Mouse (Mus musculus): Measurements from ENCODE around the gene Ift172.

Gene Ift172

GRCm38 (mm10) chr5:31257616-31258015 is 33.3 kb downstream of the Ift172 start:
- in situ Hi-C loops (cut with MboI; ENCODE audit: low sequenced_read_pairs): no loop called here

- in situ Hi-C loops (cut with MboI; ENCODE audit: low sequenced_read_pairs): no loop called here
These were observed 34.9 kb downstream of the Ift172 start for GRCm38 (mm10) chr5:31255971-31256370.

- in situ Hi-C loops (cut with MboI; ENCODE audit: low sequenced_read_pairs): no loop called here
These were observed 35.5 kb downstream of the Ift172 start for GRCm38 (mm10) chr5:31255381-31255780.

- in situ Hi-C loops (cut with MboI; ENCODE audit: low sequenced_read_pairs): no loop called here
These were observed 36.0 kb downstream of the Ift172 start for GRCm38 (mm10) chr5:31254901-31255300.

- in situ Hi-C loops (cut with MboI; ENCODE audit: low sequenced_read_pairs): no loop called here
These were observed 36.5 kb downstream of the Ift172 start for GRCm38 (mm10) chr5:31254452-31254851.

- in situ Hi-C loops (cut with MboI; ENCODE audit: low sequenced_read_pairs): no loop called here
These were observed 37.1 kb downstream of the Ift172 start for GRCm38 (mm10) chr5:31253806-31254205.

- in situ Hi-C loops (cut with MboI; ENCODE audit: low sequenced_read_pairs): no loop called here
These were observed 37.9 kb downstream of the Ift172 start for GRCm38 (mm10) chr5:31252795-31253545.

GRCm38 (mm10) chr5:31252151-31252550 is 38.8 kb downstream of the Ift172 start:
- in situ Hi-C loops (cut with MboI; ENCODE audit: low sequenced_read_pairs): no loop called here

- in situ Hi-C loops (cut with MboI; ENCODE audit: low sequenced_read_pairs): no loop called here
These were observed 39.3 kb downstream of the Ift172 start, which contains the start of gene Krtcap3 for GRCm38 (mm10) chr5:31251541-31252101. Krtcap3 (plus strand) TSS chr5:31251691.

GRCm38 (mm10) chr5:31250716-31251115 is 40.2 kb downstream of the Ift172 start:
- in situ Hi-C loops (cut with MboI; ENCODE audit: low sequenced_read_pairs): no loop called here

GRCm38 (mm10) chr5:31242191-31242590 is 48.7 kb downstream of the Ift172 start:
- in situ Hi-C loops (cut with MboI; ENCODE audit: low sequenced_read_pairs): no loop called here

GRCm38 (mm10) chr5:31241522-31242034 is 49.3 kb downstream of the Ift172 start:
- in situ Hi-C loops (cut with MboI; ENCODE audit: low sequenced_read_pairs): no loop called here

GRCm38 (mm10) chr5:31240637-31241521 is 50.0 kb downstream of the Ift172 start, which contains the start of the genes Nrbp1 and Gm9970:
Nrbp1 (plus strand) TSS chr5:31240864.
Gm9970 (minus strand) TSS chr5:31241232.
- in situ Hi-C loops (cut with MboI; ENCODE audit: low sequenced_read_pairs): no loop called here

- in situ Hi-C loops (cut with MboI; ENCODE audit: low sequenced_read_pairs): no loop called here
These were observed 64.3 kb downstream of the Ift172 start for GRCm38 (mm10) chr5:31226641-31227040.

- in situ Hi-C loops (cut with MboI; ENCODE audit: low sequenced_read_pairs): no loop called here
These were observed 68.2 kb downstream of the Ift172 start for GRCm38 (mm10) chr5:31222696-31223095.

GRCm38 (mm10) chr5:31221304-31221945 is 69.5 kb downstream of the Ift172 start:
- in situ Hi-C loops (cut with MboI; ENCODE audit: low sequenced_read_pairs): no loop called here

- in situ Hi-C loops (cut with MboI; ENCODE audit: low sequenced_read_pairs): no loop called here
These were observed 70.2 kb downstream of the Ift172 start, which contains the start of gene Ppm1g for GRCm38 (mm10) chr5:31220448-31221303. Ppm1g (minus strand) TSS chr5:31220687.

- in situ Hi-C loops (cut with MboI; ENCODE audit: low sequenced_read_pairs): no loop called here
These were observed 70.9 kb downstream of the Ift172 start for GRCm38 (mm10) chr5:31219911-31220447.

GRCm38 (mm10) chr5:31219474-31219873 is 71.4 kb downstream of the Ift172 start:
- in situ Hi-C loops (cut with MboI; ENCODE audit: low sequenced_read_pairs): no loop called here
